Mouse (Mus musculus) embryo, embryonic 11 days (tissue): ENCODE data around the gene Shisa8.

Experiments used
- DNase-seq: peaks from one replicate; pipeline ENCODE4 v3.0.0-alpha.2; 2015

Shisa8 gene

GRCm38 (mm10) chr15:82203090-82203489, 9.5 kb downstream of the Shisa8 start:
- DNase-seq = no peak

GRCm38 (mm10) chr15:82202086-82202485, 10.5 kb downstream of the Shisa8 start:
- DNase-seq = no peak

DNA sequence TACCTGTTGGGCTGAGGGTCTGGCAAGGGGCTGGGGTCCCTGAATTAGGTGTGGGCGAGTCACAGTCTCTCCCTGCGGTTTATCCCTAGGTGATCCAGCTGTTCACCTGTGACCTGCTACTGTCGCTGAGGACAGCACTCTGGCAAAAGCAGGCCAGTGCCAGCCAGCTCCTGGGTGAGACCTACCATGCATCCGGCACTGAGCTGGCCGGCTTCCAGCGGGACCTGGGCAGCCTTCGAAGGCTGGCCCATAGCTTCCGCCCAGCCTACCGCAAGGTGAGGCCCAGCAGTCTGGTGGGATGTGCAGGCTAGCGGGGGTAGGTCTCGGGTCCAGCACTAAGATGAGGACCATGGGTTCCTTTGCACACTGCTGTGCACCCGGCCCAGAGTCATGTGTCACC, 13.1 kb downstream of the Shisa8 start:
- no peak for DNase-seq

DNA sequence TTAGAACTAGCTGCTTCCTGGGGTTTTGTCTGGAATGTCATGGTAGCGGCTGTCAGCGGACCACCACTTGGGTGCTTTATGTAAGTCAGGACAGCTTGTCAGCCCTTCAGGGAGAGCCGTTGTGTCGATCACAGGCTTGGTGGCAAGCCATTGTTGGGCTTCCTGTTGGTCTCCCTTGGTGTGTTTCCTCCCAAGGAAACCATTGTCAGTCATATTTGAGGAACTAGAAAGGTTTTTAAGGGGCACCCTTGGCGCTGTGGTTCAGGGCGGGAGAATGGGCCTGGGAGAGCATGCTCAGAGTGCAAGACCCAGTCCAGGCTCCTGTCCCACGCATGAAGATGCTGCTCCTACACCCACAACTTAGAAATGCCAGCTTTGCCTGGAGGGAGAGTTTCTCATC, 14.3 kb downstream of the Shisa8 start:
- DNase-seq = no peak

DNA sequence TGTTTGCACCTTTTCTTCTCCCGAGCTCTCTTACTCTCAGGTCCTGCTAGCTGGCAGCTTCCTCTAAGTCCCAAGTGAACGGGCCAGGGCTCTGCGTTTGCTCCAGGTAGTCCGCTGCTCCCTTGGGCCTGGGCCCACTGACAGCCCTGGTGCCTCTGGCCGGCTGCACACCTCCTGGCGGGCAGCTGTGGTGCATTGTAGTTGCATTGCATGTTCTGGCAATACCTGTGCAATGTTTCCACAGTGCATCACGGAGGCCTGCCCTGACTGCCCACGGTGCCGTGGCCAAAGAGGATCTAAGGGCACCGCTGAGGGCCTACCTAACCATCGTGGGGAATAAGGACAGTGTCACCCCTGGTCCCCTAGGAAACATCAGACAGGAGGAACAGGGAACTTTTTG, 14.7 kb downstream of the Shisa8 start:
- no peak for DNase-seq

- DNase-seq = no peak
These were observed 15.3 kb downstream of the Shisa8 start for GRCm38 (mm10) chr15:82197246-82197750.

GRCm38 (mm10) chr15:82196300-82196699, 16.3 kb downstream of the Shisa8 start:
- DNase-seq = no peak

DNA sequence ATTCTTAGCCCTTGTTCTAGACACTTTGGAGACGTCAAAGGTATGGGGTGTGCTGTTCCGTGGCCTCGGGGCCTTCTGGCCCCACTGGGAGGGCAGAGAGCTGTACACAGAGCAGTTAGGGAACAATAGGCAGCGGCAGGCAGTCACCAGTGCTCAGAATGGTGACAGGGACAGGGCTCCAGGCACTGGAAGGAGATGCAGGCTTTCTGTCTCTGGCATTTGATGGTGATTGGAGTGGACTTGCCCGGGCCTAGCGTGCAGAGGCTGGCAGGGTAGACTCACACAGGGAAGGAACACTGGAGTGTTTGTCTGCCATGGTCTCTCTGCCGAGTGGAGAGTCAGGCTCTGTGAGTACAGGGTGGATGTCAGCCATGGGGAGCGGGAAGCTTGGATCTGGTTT, 20.0 kb downstream of the Shisa8 start:
- no peak for DNase-seq

DNA sequence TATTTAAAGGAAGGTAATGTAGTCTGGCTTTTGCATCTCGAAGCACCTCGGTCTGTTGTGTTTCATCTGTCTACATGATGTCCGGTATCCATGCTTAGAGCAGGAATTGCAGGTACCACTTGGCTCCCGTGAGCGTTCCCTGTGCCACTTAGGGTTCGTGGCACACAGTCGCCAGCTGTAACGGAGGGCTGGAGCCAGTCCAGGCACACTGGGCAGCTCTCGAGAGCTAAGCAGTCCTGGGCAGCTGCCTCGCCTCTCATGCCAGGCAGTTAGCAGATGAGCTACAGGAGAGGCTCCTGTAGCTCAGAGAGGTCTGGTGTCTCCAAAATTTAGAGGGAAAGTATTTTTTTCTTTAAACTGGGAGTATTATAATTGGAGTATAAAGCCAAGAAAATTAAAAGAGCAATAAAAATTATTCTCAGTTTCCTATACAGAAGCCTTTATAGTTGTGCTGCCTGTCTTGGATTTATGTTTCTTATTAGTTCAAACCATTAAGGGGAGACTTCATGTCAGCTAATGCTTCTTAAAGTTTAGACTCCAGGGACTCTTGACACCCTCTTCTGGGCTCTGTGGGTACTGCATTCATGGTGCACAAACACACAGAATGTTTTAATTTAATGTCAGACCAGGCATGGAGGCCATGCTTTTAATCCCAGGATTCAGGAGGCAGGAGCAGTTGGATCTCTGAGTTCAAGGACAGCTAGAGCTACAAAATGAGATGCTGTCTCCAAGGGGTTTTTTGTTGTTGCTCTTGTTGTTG, 24.0 kb downstream of the Shisa8 start:
- no peak for DNase-seq

GRCm38 (mm10) chr15:82187924-82188323, 24.7 kb downstream of the Shisa8 start:
- no peak for DNase-seq

DNA sequence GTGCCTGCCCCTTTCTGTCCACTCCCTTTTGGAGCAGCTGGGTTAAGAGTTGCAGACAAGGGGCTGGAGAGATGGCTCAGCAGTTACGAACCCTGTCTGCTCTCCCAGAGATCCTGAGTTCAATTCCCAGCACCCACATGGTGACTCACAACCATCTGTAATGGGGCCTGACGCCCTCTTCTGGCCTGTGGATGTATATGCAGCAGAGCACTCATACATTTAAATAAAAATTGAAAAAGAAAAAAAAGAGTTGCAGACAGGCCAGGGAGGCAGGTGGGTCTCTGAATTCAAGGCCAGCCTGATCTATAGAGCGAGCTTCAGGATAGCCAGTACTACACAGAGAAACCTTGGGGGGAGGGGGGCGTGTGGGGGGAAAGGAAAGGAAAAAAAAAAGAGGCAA, 25.2 kb downstream of the Shisa8 start:
- no peak for DNase-seq

- DNase-seq = no peak
These were observed 25.7 kb downstream of the Shisa8 start for GRCm38 (mm10) chr15:82186931-82187330.

DNA sequence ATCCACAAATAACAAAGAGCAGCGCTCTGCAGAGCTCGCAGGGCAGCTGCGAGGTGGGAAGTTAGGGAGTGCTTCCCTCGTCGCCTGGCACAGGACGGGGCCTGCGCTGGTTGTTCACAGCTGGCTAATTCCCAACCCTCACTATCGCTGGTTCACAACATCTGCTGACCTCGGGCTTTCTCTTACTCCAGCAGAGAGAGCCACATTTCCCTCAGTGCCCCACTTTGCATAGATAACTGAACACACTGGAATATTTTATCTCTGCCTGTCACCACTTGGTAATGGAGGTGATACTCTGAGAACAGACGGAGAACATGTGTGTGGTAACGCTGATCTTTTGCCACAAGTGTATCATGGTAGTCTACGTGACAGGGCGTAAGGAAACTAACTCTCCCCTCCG, 26.5 kb downstream of the Shisa8 start:
- no peak for DNase-seq

GRCm38 (mm10) chr15:82185062-82185783, 27.4 kb downstream of the Shisa8 start:
- DNase-seq = no peak

GRCm38 (mm10) chr15:82184656-82185055, 28.0 kb downstream of the Shisa8 start:
- no peak for DNase-seq

- DNase-seq = peak; percentile 10
These were observed 28.4 kb downstream of the Shisa8 start for GRCm38 (mm10) chr15:82184183-82184582.

GRCm38 (mm10) chr15:82183596-82183995, 29.0 kb downstream of the Shisa8 start:
- no peak for DNase-seq

GRCm38 (mm10) chr15:82182311-82182710, 30.3 kb downstream of the Shisa8 start:
- DNase-seq = no peak

- DNase-seq = no peak
These were observed 31.5 kb downstream of the Shisa8 start for GRCm38 (mm10) chr15:82181131-82181530.

- DNase-seq = no peak
These were observed 34.8 kb downstream of the Shisa8 start for GRCm38 (mm10) chr15:82177743-82178290.

GRCm38 (mm10) chr15:82175091-82175490, 37.5 kb downstream of the Shisa8 start:
- no peak for DNase-seq

DNA sequence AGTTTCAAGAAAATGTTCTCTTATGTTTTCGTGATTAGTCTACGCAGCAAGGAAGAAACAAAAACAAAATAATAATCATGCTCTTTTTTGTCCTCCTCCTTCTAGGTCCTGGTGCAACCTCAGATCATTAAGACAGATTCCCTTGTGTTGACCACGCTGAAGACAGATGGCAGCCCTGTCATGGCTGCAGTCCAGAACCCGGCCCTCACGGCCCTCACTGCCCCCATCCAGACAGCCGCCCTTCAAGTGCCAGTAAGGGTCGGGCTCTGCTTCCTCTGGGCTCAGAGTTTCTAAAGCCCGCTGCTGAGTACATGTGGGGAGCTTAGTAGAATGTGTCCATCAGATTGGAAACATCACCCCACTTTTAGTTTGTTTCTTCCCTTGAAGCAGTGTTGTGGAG, 40.0 kb downstream of the Shisa8 start:
- DNase-seq = no peak

DNA sequence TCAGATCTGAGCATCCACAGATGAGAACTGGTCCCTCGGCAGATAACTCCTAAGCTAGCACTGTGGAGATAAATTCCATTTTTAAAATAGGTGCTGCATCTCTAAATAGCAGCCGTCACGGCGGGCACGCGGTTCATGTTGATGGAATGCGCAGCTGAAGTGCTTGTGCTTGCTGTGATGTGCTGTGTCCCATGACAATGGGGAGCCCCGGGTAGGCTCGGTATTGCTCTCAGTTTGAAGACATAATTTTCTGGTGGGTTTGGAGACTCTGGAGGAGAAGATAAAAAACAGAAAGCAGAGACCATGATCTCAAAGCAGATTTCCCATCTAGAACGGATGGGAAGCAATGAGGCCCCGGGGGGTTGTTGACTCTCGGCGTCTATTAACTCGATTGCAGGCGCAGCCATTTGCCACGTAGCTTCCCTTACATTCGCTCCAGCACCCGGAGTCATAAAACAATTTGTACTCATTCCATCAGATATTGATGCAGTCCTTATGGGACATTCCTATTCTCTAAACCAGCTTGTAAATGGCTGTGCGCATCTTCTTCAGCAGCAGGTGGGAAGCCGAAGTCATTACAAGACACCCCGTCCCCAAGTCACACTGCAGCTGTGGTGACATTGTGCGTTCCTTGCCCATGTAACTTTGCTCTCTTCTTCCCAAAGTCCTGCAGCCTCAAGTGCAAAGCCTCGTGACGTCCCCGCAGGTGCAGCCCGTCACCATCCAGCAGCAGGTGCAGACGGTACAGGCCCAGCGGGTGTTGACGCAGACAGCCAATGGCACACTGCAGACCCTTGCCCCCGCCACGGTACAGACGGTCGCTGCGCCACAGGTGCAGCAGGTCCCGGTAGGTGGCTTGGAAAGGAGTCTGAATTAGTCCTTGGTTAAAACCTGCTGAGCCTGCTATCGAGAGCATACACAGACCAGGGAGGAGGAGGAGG, 41.9 kb downstream of the Shisa8 start:
- no peak for DNase-seq
